Mouse (Mus musculus) lung, postnatal 0 days (tissue): ENCODE data around the gene Gm37240. TPM values are rescaled to one million over a fixed set of nuclear protein-coding genes. Genes with fewer than 3 reads are reported as not detected.

Source experiments
- ATAC-seq: fragments of 200-750 bp; cut with Nextera tagmentation; 2 replicates; pipeline ENCODE4 v1.8.0; 2017; ENCODE audit warnings: moderate library complexity
- DNase-seq: peaks from one replicate; pipeline ENCODE4 v3.0.0-alpha.2; 2016; ENCODE audit warnings: low spot score
- H3K27ac ChIP-seq: fragments of 300-500 bp; sonication (generic); 2 replicates; pipeline ENCODE4 v1.5.1; 2014; ENCODE audit warnings: antibody characterized with exemption, mild to moderate bottlenecking, low read length, mixed read lengths
- H3K27me3 ChIP-seq: fragments of 300-500 bp; sonication (generic); replicated peaks from 2 replicates; pipeline ENCODE4 v1.6.1; 2014; ENCODE audit warnings: low read length, mixed read lengths; ENCODE audit not compliant: insufficient read depth
- H3K36me3 ChIP-seq: fragments of 300-500 bp; sonication (generic); 2 replicates; pipeline ENCODE4 v1.6.1; 2014; ENCODE audit warnings: low read length, mixed read lengths; ENCODE audit not compliant: insufficient read depth
- H3K4me1 ChIP-seq: fragments of 300-500 bp; sonication (generic); 2 replicates; pipeline ENCODE4 v1.6.1; 2014; ENCODE audit warnings: antibody characterized with exemption, low read depth, low read length, mixed read lengths; ENCODE audit not compliant: insufficient read depth
- H3K4me2 ChIP-seq: fragments of 300-500 bp; sonication (generic); replicated peaks from 2 replicates; pipeline ENCODE4 v1.6.1; 2014; ENCODE audit warnings: low read depth, mild to moderate bottlenecking, low read length, moderate library complexity, mixed read lengths
- H3K4me3 ChIP-seq: fragments of 300-500 bp; sonication (generic); 2 replicates; pipeline ENCODE4 v1.5.1; 2014; ENCODE audit warnings: low read depth, low read length
- H3K9ac ChIP-seq: fragments of 300-500 bp; sonication (generic); replicated peaks from 2 replicates; pipeline ENCODE4 v1.6.1; 2014; ENCODE audit warnings: low read depth, mild to moderate bottlenecking
- H3K9me3 ChIP-seq: fragments of 300-500 bp; sonication (generic); 2 replicates; pipeline ENCODE4 v1.6.1; 2016; ENCODE audit warnings: low read length, mixed read lengths
- CTCF ChIP-seq: IDR thresholded peaks from 2 replicates; pipeline ENCODE4 v1.5.1; 2016; ENCODE audit warnings: antibody characterized with exemption, mild to moderate bottlenecking
- EP300 ChIP-seq: IDR thresholded peaks from 2 replicates; pipeline ENCODE4 v1.6.1; 2016; ENCODE audit warnings: antibody characterized with exemption, mild to moderate bottlenecking, control low read depth
- WGBS: fragments of 180-500 bp; shearing (Covaris S2); extraction: QIAGEN DNeasy Blood & Tissue Kit; methylation state at CpG from one replicate; pipeline ENCODE4 v1.1.7; 2014; 5-methylcytosine and 5-hydroxymethylcytosine counted together
- polyA plus RNA-seq: library from polyadenylated mRNA; unstranded; fragments of >200 nt; fragmentation: Nextera tagmentation; extraction: Ambion mirVana; gene quantifications from 2 replicates; pipeline ENCODE4 v1.2.1, GENCODE M21; 2015

Gm37240 gene
- polyA plus RNA-seq, 1 experiment from 2014 or later: 8.9 TPM

- no peak for ATAC-seq
These were observed 107.0 kb downstream of the Gm37240 start for GRCm38 (mm10) chr3:85780332-85780731.

GRCm38 (mm10) chr3:85777841-85778240 is 109.5 kb downstream of the Gm37240 start:
- WGBS: 51% methylated on average over 2 of the region's 2 CpGs
- H3K27me3 ChIP-seq: no peaks in the 10 kb centered on the region
- no peaks in the 10 kb centered on the region for H3K36me3 ChIP-seq
- no peak for ATAC-seq
- H3K4me3 ChIP-seq: no peak overlapping the region
- DNase-seq: no peak
- no peaks in the 10 kb centered on the region for H3K9me3 ChIP-seq
- H3K27ac ChIP-seq: no peak overlapping the region
- no peak overlapping the region for H3K9ac ChIP-seq
- no peak for TF ChIP-seq CTCF
- TF ChIP-seq EP300: no peak
- no peaks in the 10 kb centered on the region for H3K4me1 ChIP-seq
- H3K4me2 ChIP-seq: no peak overlapping the region

More at GRCm38 (mm10) chr3:85780332-85780731, 107.0 kb downstream of the Gm37240 start:
- H3K9ac ChIP-seq: no peak overlapping the region
- no peak overlapping the region for H3K27ac ChIP-seq
- no peak for DNase-seq
- no peaks in the 10 kb centered on the region for H3K36me3 ChIP-seq
- H3K4me2 ChIP-seq: no peak overlapping the region
- no peaks in the 10 kb centered on the region for H3K27me3 ChIP-seq
- no peaks in the 10 kb centered on the region for H3K4me1 ChIP-seq
- 54% methylated on average over 2 of the region's 2 CpGs for WGBS
- TF ChIP-seq CTCF: no peak
- no peak for TF ChIP-seq EP300
- H3K9me3 ChIP-seq: no peaks in the 10 kb centered on the region
- no peak overlapping the region for H3K4me3 ChIP-seq

GRCm38 (mm10) chr3:85777356-85777755 is 110.0 kb downstream of the Gm37240 start:
- no peak overlapping the region for H3K4me3 ChIP-seq
- DNase-seq (no peak), ATAC-seq (no peak)
- H3K27ac ChIP-seq: no peak overlapping the region
- H3K9ac ChIP-seq: no peak overlapping the region
- no peaks in the 10 kb centered on the region for H3K9me3 ChIP-seq
- no peaks in the 10 kb centered on the region for H3K36me3 ChIP-seq
- no peak for TF ChIP-seq CTCF
- no peak for TF ChIP-seq EP300
- H3K27me3 ChIP-seq: no peaks in the 10 kb centered on the region
- H3K4me2 ChIP-seq: no peak overlapping the region
- 70% methylated on average over 4 of the region's 4 CpGs for WGBS
- H3K4me1 ChIP-seq: no peaks in the 10 kb centered on the region

- Histone ChIP-seq H3K36me3 (no peaks in the 10 kb centered on the region), H3K9ac (no peak overlapping the region), H3K4me1 (no peaks in the 10 kb centered on the region), H3K4me3 (no peak overlapping the region), H3K27me3 (no peaks in the 10 kb centered on the region), H3K4me2 (no peak overlapping the region), H3K27ac (no peak overlapping the region), H3K9me3 (no peaks in the 10 kb centered on the region)
- WGBS: 55% methylated on average over 10 of the region's 10 CpGs
- no peak for TF ChIP-seq CTCF
- no peak for TF ChIP-seq EP300
- no peak for ATAC-seq
- DNase-seq: no peak
These were observed 110.6 kb downstream of the Gm37240 start for GRCm38 (mm10) chr3:85776707-85777106.

GRCm38 (mm10) chr3:85776126-85776525 is 111.2 kb downstream of the Gm37240 start:
- H3K4me3 ChIP-seq: no peak overlapping the region
- H3K36me3 ChIP-seq: no peaks in the 10 kb centered on the region
- WGBS: 76% methylated on average over 6 of the region's 6 CpGs
- no peak overlapping the region for H3K27ac ChIP-seq
- no peaks in the 10 kb centered on the region for H3K4me1 ChIP-seq
- no peaks in the 10 kb centered on the region for H3K27me3 ChIP-seq
- no peaks in the 10 kb centered on the region for H3K9me3 ChIP-seq
- TF ChIP-seq EP300 (no peak), CTCF (no peak)
- no peak overlapping the region for H3K4me2 ChIP-seq
- no peak for ATAC-seq
- no peak overlapping the region for H3K9ac ChIP-seq
- no peak for DNase-seq

GRCm38 (mm10) chr3:85773886-85774285 is 113.4 kb downstream of the Gm37240 start:
- peak; percentile 25 for DNase-seq
- 27% methylated on average over 4 of the region's 4 CpGs for WGBS
- no peaks in the 10 kb centered on the region for H3K4me1 ChIP-seq
- no peak overlapping the region for H3K4me2 ChIP-seq
- no peak overlapping the region for H3K9ac ChIP-seq
- TF ChIP-seq EP300 (no peak), CTCF (no peak)
- no peaks in the 10 kb centered on the region for H3K9me3 ChIP-seq
- no peaks in the 10 kb centered on the region for H3K36me3 ChIP-seq
- H3K4me3 ChIP-seq: no peak overlapping the region
- H3K27me3 ChIP-seq: no peaks in the 10 kb centered on the region
- ATAC-seq: peak; percentile 68
- H3K27ac ChIP-seq: no peak overlapping the region

- no peak for TF ChIP-seq EP300
- peak; percentile 52 for TF ChIP-seq CTCF
- Histone ChIP-seq H3K9me3 (no peaks in the 10 kb centered on the region), H3K4me1 (no peaks in the 10 kb centered on the region), H3K27me3 (no peaks in the 10 kb centered on the region), H3K27ac (no peak overlapping the region), H3K4me3 (no peak overlapping the region), H3K36me3 (no peaks in the 10 kb centered on the region), H3K4me2 (no peak overlapping the region), H3K9ac (no peak overlapping the region)
- 38% methylated on average over 3 of the region's 3 CpGs for WGBS
- DNase-seq: peak; percentile 21
- no peak for ATAC-seq
These were observed 113.9 kb downstream of the Gm37240 start for GRCm38 (mm10) chr3:85773425-85773824.
